Mouse (Mus musculus): ENCODE results near the gene Trim23.
"Not testable (repeated sequence)": the region's sequence is repeated elsewhere in the genome, so short reads cannot be mapped to it uniquely, and the experiment has no call there.

Trim23 gene

GRCm38 (mm10) chr13:104178650-104179121 lies at the start of gene Trim23:
Gene Trim23 (plus strand): TSS chr13:104178797.
- DNase-seq (ENCODE audit: low spot score in 2 of 2), result peak; percentile 96 to 97

- no peak for DNase-seq (ENCODE audit: low spot score in 2 of 2)
Measured at GRCm38 (mm10) chr13:104132561-104132960, 46.0 kb upstream of the Trim23 start.

- DNase-seq (ENCODE audit: low spot score in 2 of 2), result no peak
Measured at GRCm38 (mm10) chr13:104134510-104135085, 44.0 kb upstream of the Trim23 start.

GRCm38 (mm10) chr13:104139369-104140209 lies 39.0 kb upstream of the Trim23 start:
- peak; percentile 60 to 70 for DNase-seq (ENCODE audit: low spot score in 2 of 2)

- DNase-seq (ENCODE audit: low spot score in 2 of 2), result no peak
Measured at GRCm38 (mm10) chr13:104144871-104145270, 33.7 kb upstream of the Trim23 start.

GRCm38 (mm10) chr13:104145646-104146045 lies 33.0 kb upstream of the Trim23 start:
- DNase-seq (ENCODE audit: low spot score in 2 of 2), result no peak

- DNase-seq (ENCODE audit: low spot score in 2 of 2), result no peak
Measured at GRCm38 (mm10) chr13:104154180-104154579, 24.4 kb upstream of the Trim23 start.

- no peak for DNase-seq (ENCODE audit: low spot score in 2 of 2)
Measured at GRCm38 (mm10) chr13:104155106-104155505, 23.5 kb upstream of the Trim23 start.

GRCm38 (mm10) chr13:104155686-104156085 lies 22.9 kb upstream of the Trim23 start:
- no peak for DNase-seq (ENCODE audit: low spot score in 2 of 2)

GRCm38 (mm10) chr13:104171711-104172110 lies 6.9 kb upstream of the Trim23 start:
- no peak for DNase-seq (ENCODE audit: low spot score in 2 of 2)

- DNase-seq (ENCODE audit: low spot score in 2 of 2), result no peak
Measured at GRCm38 (mm10) chr13:104172498-104172897, 6.1 kb upstream of the Trim23 start.

GRCm38 (mm10) chr13:104176874-104177273 lies 1.7 kb upstream of the Trim23 start:
- DNase-seq (ENCODE audit: low spot score in 2 of 2), result no peak

- peak; percentile 84 to 85 for DNase-seq (ENCODE audit: low spot score in 2 of 2)
Measured at GRCm38 (mm10) chr13:104177796-104178649, 574 bp upstream of the Trim23 start, which contains the start of gene Trappc13. Gene Trappc13 (minus strand): TSS chr13:104178469.

GRCm38 (mm10) chr13:104179176-104179888 lies 735 bp downstream of the Trim23 start:
- no peak for DNase-seq (ENCODE audit: low spot score in 2 of 2)

- DNase-seq (ENCODE audit: low spot score in 2 of 2), result no peak
Measured at GRCm38 (mm10) chr13:104187357-104187756, 8.8 kb downstream of the Trim23 start.

GRCm38 (mm10) chr13:104195891-104196290 lies 17.3 kb downstream of the Trim23 start:
- DNase-seq (ENCODE audit: low spot score in 2 of 2), result not testable (repeated sequence)

- DNase-seq (ENCODE audit: low spot score in 2 of 2), result no peak
Measured at GRCm38 (mm10) chr13:104204313-104204712, 25.7 kb downstream of the Trim23 start.

GRCm38 (mm10) chr13:104227478-104227877 lies 48.9 kb downstream of the Trim23 start:
- no peak for DNase-seq (ENCODE audit: low spot score in 2 of 2)

GRCm38 (mm10) chr13:104228384-104229066 lies 49.9 kb downstream of the Trim23 start, which contains the start of the genes Cenpk and Ppwd1:
Gene Cenpk (plus strand): TSS chr13:104228611.
Gene Ppwd1 (minus strand): TSS chr13:104228843.
- DNase-seq (ENCODE audit: low spot score in 2 of 2), result peak; percentile 95 to 97

GRCm38 (mm10) chr13:104229181-104229580 lies 50.6 kb downstream of the Trim23 start:
- no peak for DNase-seq (ENCODE audit: low spot score in 2 of 2)
